Mouse (Mus musculus) erythroblast, embryonic 14.5 days (primary cell): ENCODE measurements around the gene Scrn1. TPM values are rescaled to one million over a fixed set of nuclear protein-coding genes. Genes with fewer than 3 reads are reported as not detected.

Source experiments
- H3K27me3 ChIP-seq: 2 replicates; pipeline ENCODE4 v1.6.1; 2012; ENCODE audit warnings: inconsistent platforms; ENCODE audit not compliant: control insufficient read depth
- H3K36me3 ChIP-seq: 2 replicates; pipeline ENCODE4 v1.6.1; 2012; ENCODE audit warnings: mild to moderate bottlenecking, inconsistent platforms; ENCODE audit not compliant: control insufficient read depth
- H3K4me1 ChIP-seq: 2 replicates; pipeline ENCODE4 v1.6.1; 2012; ENCODE audit warnings: inconsistent platforms; ENCODE audit not compliant: control insufficient read depth
- H3K4me3 ChIP-seq: replicated peaks from 2 replicates; pipeline ENCODE3; 2012; ENCODE audit warnings: moderate library complexity, mild to moderate bottlenecking, inconsistent platforms
- H3K9me3 ChIP-seq: 2 replicates; pipeline ENCODE4 v1.6.1; 2012; ENCODE audit warnings: low read length, inconsistent platforms, mixed read lengths; ENCODE audit not compliant: control insufficient read depth
- GATA1 ChIP-seq: IDR thresholded peaks from 2 replicates; pipeline ENCODE4 v1.6.1; 2012; ENCODE audit warnings: low read length, inconsistent platforms, mixed read lengths
- TAL1 ChIP-seq: IDR thresholded peaks from 3 replicates; pipeline ENCODE4 v1.6.1; 2012; ENCODE audit warnings: low read length, inconsistent platforms, mixed read lengths
- polyA plus RNA-seq: library from polyadenylated mRNA; stranded (reverse); fragments of >175 nt; gene quantifications from 2 replicates; pipeline ENCODE4 v1.2.3, GENCODE M21; 2012

Gene Scrn1
- polyA plus RNA-seq, 1 experiment: not detected

DNA sequence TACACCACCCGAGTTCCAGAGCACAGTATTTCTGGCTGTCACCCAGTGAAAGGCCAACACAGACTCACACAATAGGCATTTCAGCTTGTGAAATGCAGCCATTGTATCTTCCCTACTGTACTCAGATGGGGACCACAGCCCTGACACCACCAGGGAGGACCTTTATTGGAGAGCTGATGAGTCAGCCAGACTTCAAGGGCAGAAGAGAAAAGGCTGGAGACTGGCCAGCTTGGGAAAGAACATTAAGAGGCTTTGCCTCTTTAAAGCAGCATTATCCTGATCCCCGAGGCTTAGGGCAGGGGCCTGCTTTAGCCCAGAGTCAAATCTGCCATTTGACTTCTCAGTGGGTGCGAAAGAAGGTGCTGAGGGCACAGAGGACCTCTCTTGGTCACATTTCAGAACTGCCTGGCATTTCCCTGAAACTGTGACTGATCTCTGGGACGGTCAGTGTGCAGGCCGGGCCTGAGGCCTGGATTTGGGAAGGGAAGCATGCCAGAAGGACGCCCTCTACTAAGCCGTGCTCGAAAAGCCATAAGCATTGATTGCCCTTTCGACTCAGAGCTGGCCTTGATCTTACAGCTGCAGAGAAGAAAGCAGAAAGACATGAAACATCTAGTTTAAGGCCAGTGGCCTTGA lies 25.9 kb downstream of the Scrn1 start:
- TF ChIP-seq TAL1 (no peak), GATA1 (no peak)
- Histone ChIP-seq H3K27me3 (no peaks in the 10 kb centered on the region), H3K36me3 (no peaks in the 10 kb centered on the region), H3K4me3 (no peak overlapping the region), H3K4me1 (no peaks in the 10 kb centered on the region), H3K9me3 (no peaks in the 10 kb centered on the region)

DNA sequence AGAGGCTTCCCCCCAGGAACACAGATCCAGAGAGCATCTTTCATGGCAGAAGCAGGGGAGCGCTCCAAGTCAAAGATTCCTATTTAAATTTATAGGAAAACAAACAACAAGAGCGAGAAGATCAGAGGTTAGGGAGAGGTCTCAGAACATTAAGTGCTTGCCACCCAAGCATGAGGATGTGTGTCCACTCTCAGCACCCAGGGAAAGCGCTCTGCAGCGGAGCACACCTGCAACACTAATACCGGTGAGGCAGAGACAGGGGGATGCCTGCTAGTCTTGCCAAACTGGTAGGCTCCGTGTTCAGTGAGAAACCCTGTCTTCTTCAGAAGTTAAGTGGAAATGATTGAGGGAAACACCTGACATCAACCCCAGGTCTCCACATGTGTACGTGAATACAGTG lies 26.9 kb downstream of the Scrn1 start:
- TF ChIP-seq GATA1 (no peak), TAL1 (no peak)
- H3K9me3 ChIP-seq: no peaks in the 10 kb centered on the region
- no peaks in the 10 kb centered on the region for H3K36me3 ChIP-seq
- H3K27me3 ChIP-seq: no peaks in the 10 kb centered on the region
- H3K4me1 ChIP-seq: no peaks in the 10 kb centered on the region
- H3K4me3 ChIP-seq: no peak overlapping the region

DNA sequence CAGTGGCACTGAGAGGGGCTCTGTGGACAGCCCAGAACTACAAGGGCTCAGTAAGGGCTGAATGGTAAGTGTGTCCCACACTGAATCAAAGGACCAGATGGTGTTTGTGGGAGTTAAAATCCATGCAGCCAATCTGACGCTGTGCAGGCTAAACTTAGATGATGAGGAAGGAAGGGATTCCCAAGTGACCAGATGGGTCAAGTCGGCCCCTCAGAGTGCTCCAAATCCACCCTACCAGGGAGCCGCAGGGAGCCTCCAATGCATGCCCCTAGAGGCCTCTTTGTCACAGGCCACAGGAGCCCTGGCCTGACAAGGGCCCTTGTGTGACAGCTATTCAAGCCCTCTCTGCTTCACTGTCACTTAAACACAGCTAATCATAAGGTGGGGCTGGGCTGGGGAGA lies 27.5 kb downstream of the Scrn1 start:
- no peaks in the 10 kb centered on the region for H3K4me1 ChIP-seq

DNA sequence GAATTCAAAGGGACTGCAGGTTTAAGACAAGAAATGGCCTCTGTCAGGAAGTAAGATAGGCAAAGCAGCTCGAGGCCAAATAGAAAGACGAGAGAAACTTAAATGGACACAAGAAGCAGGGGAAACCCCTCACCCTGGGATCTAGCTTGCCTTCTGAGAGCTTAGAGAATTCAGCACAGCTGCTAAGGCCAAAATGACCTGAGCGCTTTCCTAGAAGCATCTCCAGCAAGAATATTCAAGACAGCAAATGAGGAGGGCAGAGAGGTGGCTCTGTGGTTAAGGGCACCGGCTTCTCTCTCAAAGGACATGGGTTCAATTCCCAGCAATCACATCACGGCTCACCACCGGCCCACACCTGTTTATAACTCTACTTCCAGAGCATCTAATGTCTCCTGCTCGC lies 29.2 kb downstream of the Scrn1 start:
- no peaks in the 10 kb centered on the region for H3K4me1 ChIP-seq
- no peaks in the 10 kb centered on the region for H3K27me3 ChIP-seq
- TF ChIP-seq TAL1 (no peak), GATA1 (no peak)
- H3K9me3 ChIP-seq: no peaks in the 10 kb centered on the region
- H3K36me3 ChIP-seq: no peaks in the 10 kb centered on the region
- H3K4me3 ChIP-seq: no peak overlapping the region

More for the DNA sequence above, 27.5 kb downstream of the Scrn1 start:
- no peak for TF ChIP-seq GATA1
- H3K4me3 ChIP-seq: no peak overlapping the region
- no peaks in the 10 kb centered on the region for H3K9me3 ChIP-seq
- H3K36me3 ChIP-seq: no peaks in the 10 kb centered on the region
- no peaks in the 10 kb centered on the region for H3K27me3 ChIP-seq

DNA sequence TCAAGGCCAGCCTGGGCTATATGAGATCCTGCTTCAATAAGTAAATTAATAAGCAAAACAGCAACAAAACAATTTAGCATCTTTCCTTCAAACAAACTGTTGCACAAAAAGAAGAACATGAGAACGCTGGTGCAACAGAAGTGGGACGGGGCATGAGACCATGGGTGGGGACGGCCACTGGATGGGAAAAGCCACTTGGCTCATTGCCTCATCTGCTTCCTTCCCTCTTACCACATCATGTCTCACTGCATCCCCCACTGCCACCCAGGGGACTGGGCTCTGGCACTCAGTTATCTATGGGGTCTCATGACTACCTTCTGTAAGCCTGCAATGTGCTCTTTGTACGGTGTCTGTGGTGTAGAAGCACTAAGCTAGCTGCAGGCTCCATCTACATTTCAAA lies 30.8 kb downstream of the Scrn1 start:
- no peak overlapping the region for H3K4me3 ChIP-seq

DNA sequence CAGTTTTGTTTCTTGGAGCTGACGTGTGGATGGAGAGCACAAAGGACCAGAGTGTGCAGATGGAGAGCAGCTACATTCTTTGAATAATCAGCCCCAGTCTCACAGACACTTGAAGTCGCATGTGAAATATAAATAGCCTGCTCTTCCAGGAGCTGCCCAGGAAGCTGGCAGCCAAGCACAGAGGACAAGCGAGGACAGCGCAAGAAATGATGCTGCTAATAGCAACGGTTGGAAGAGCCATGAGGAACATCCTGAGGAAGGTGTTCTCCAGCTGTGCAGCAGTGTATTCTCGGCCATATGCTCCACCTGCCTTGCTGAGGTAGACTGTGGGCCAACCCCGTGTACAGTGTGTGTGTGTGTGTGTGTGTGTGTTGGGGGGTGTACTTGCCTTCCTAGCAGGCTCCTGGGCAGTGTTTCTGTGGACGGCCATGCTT lies 35.2 kb downstream of the Scrn1 start:
- H3K4me1 ChIP-seq: peaks cover 11% of the 10 kb centered on the region
- H3K36me3 ChIP-seq: no peaks in the 10 kb centered on the region
- H3K9me3 ChIP-seq: no peaks in the 10 kb centered on the region
- H3K27me3 ChIP-seq: no peaks in the 10 kb centered on the region
- TF ChIP-seq TAL1 (no peak), GATA1 (no peak)
- no peak overlapping the region for H3K4me3 ChIP-seq

More for the DNA sequence above, 30.8 kb downstream of the Scrn1 start:
- Histone ChIP-seq H3K27me3 (no peaks in the 10 kb centered on the region), H3K9me3 (no peaks in the 10 kb centered on the region), H3K36me3 (no peaks in the 10 kb centered on the region), H3K4me1 (no peaks in the 10 kb centered on the region)
- TF ChIP-seq TAL1 (no peak), GATA1 (no peak)

DNA sequence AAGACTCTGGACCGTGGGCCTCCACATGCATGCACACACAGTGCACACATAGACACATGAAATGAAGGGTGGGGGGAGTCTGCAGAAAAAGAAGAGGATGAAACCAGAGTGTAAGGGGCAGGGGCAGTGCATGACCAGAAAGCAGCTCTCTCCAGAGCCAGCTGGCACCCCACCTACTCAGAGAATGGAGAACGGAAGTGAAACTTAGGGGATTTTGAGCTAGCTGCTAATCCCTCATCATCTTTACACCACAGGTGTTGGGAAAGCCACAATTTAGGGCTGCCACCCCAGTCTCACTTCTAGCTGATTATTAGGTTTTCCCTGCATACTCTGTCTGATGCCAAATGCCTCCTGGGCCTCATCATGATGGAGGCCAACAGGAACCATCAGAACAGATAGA lies 36.1 kb downstream of the Scrn1 start:
- Histone ChIP-seq H3K4me1 (peaks cover 11% of the 10 kb centered on the region), H3K27me3 (no peaks in the 10 kb centered on the region), H3K9me3 (no peaks in the 10 kb centered on the region), H3K36me3 (no peaks in the 10 kb centered on the region), H3K4me3 (no peak overlapping the region)
- no peak for TF ChIP-seq TAL1
- no peak for TF ChIP-seq GATA1

DNA sequence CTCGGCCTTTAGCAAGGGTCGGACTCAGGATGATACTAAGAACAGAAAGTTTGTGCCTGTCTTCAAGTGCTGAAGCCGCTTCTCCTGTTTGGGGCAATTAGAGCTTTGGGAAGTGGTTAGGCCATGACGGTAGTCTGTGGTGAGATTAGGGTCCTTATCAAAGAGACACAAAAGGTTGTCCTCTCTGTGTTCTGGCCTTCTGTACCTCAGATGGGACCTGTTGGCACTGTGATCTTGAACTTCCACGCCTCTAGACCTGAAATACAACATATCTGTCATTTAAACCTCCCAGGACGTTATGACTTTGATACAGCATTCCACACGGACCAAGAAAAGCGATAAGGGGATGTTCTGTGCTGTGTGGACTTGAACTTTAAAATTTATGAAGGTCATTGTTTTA lies 37.6 kb downstream of the Scrn1 start:
- H3K36me3 ChIP-seq: no peaks in the 10 kb centered on the region
- H3K4me3 ChIP-seq: no peak overlapping the region
- no peaks in the 10 kb centered on the region for H3K9me3 ChIP-seq
- H3K27me3 ChIP-seq: no peaks in the 10 kb centered on the region
- H3K4me1 ChIP-seq: peaks cover 11% of the 10 kb centered on the region
- no peak for TF ChIP-seq GATA1
- TF ChIP-seq TAL1: no peak

DNA sequence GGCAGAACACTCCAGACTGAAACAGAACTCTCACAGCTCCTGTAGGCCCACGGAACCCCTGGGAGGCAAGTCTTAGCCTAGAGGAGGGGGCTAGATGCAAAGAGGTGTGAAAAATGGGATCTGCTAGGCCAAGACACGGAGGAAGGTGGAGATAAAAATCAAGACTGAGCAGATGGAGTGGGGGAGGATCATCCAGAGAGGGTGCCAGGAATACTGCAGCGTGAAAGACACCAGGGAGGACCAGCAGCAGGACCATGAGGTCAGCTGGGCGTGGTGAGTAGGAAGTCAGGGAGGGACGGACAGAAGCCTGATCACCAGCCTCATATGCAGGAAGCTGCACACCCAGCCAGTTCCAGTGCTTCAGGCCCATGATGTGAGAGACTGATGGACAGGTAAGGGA lies 47.5 kb downstream of the Scrn1 start:
- no peaks in the 10 kb centered on the region for H3K36me3 ChIP-seq
- no peaks in the 10 kb centered on the region for H3K9me3 ChIP-seq
- H3K4me3 ChIP-seq: no peak overlapping the region
- no peak for TF ChIP-seq TAL1
- TF ChIP-seq GATA1: no peak
- H3K27me3 ChIP-seq: no peaks in the 10 kb centered on the region
- no peaks in the 10 kb centered on the region for H3K4me1 ChIP-seq
